Mouse (Mus musculus) layer of hippocampus, adult 18-20 months (tissue): ENCODE measurements around the gene Anp32e. TPM values are rescaled to one million over a fixed set of nuclear protein-coding genes. Genes with fewer than 3 reads are reported as not detected.
"Not testable (repeated sequence)": the region's sequence is repeated elsewhere in the genome, so short reads cannot be mapped to it uniquely, and the experiment has no call there.

Experiments used
- DNase-seq, 2 experiments: peaks; one replicate each; pipeline ENCODE4 v3.0.0; 2022; ENCODE audit warnings: low spot score in 2 of 2
- total RNA-seq, 2 experiments: library from RNA; stranded (reverse); gene quantifications; 2 replicates each; pipeline ENCODE4 v1.2.3; 2021

Gene Anp32e
- total RNA-seq, 2 experiments from 2014 or later, result 88.3 to 89.6 TPM

DNA sequence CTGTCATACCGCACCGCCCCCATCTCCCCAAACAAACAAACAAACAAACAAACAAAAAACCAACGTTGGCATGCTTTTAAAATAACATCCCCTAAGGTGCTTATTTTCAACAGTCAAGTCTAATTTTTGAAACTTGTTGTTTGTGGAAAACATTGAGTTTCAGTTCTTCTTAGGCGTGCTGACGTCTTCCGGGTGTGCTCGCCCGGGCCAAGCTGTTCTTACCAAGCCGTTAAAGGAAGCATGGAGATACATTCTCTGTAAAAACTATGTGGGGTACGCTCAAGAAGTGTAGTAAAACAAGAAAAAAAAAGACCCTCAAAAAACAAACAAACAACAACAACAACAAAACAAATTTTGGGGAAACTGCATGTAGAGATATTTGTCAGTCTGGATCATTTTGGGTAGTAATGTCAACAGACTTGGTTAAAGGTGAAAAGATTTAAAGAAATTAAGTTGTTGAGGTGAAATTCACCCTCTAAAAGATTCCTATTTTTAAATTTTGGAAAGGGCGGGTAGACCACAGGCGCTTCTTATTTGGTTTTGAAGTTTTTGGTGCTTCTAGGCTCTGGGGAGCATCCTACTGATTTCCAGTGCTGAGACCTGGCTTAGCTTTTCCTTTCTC, 43.3 kb downstream of the Anp32e start:
- DNase-seq, result no peak

DNA sequence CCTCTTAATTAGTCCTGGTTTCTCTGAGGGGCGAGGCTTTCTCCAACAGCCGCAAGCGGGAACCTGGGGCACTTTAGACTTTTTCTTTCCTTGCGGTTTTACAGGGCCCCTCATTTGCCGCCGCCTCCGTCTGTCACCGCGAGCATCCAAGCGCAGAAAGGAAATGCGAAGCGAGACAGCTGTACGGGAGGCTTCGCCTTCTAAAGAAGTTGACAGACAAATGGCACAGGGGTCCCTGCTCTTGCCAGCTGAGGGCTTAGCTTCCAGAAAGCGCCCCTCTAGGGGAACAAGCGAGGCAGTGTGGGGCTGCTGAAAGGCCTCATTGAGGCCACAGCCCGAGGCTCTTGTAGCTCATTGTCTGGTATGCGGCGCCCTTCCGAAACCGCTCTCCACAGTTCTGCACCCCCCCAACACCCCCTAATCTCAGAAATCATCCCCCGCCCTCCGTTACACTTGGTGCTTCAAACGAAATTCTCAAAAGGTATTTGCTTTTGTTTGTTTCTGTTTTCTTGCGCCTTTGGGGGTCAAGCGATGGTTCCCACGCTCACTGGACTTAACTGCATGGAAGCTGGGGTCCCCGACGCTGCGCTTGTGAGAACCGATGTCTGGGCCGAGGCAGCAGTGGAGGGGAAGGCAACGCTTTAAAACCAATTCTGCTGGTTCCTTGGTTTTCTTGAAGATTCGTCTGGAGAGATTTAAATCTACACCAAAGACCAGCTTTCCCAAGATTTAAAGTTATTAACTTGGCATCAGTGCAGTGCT, 44.0 kb downstream of the Anp32e start:
- DNase-seq, result no peak

DNA sequence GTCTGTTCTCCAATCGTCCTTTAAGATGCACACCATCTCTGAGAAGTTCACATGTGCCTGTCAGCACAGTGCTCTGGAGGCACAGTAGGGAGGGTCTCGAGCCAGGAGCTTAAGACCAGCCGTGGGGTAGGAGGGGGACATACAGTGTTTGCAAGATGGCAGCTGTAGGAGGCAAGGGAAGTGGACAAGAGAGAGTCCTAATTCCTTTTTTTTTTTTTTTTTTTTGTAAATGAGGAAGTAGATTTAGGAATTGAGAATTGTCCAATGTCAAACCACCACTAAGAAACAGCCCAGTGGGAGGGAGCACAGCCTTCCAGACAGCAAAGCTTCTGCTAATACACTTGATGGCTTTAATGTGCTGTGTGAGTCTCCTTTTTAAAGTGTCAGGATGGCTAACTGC, 48.0 kb downstream of the Anp32e start:
- no peak for DNase-seq

DNA sequence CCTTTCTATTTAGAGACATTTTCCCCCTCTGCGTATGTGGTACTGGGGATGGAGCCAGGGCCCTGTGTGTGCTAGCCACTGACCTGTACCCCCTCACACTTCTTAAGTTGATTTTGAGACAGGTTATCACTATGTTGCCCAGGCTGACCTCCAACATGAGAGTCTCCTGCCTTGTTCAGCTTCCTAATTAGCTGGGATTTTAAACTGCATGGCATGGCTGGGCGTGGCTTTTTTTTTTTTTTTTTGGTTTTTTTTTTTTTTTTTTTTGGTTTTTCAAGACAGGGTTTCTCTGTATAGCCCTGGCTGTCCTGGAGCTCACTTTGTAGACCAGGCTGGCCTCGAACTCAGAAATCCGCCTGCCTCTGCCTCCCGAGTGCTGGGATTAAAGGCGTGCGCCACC, 48.5 kb downstream of the Anp32e start:
- not testable (repeated sequence) for DNase-seq

DNA sequence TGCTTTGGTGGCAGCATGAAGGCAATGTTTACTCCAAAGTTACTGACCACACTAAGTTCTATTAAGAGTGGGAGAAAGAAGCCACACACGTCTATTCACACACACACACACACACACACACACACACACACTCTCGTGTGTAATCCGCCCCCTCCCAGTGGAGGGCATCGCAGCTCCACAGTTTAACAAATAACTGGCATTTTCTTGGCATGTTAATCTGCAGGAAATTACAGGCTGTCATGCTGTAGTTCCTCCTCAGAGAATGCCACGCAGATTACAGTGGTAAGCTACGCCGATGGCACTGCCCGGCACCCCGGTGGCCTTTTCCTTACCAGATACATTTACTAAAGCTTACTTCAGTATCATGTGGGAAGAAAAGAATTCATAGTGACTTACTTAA, 49.2 kb downstream of the Anp32e start:
- DNase-seq, result no peak

DNA sequence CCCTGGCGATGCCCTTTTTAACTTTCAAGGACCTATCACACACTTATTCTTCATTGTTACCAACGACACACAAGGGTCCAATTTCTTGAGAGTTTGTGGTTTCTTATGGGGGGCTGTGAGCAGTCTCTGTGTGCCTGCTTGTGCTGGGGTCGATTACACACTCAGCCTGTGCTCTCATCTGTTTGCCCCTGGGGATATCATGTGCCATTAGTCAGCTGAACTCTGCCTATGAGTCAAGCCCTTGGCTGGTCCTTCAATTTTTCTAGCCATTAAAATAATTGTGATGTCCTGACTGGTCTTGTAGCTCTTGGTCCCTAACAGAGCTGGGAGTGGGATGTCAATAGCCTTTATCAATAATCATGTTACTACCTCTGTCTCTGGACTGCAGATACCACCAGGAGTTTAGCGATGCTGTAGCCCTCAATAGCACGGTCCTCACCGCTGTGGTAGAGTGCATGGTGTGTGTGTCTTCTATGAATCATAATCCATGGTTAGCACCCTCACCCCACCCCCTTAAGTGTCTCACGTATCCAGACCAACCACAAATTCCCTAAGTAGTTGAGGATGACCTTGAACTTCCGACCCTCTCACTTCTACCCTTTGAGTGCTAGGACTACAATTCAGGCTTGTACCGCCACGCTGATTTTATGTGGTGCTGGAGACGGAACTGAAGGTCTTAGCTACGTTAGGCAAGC, 51.4 kb downstream of the Anp32e start:
- no peak for DNase-seq

DNA sequence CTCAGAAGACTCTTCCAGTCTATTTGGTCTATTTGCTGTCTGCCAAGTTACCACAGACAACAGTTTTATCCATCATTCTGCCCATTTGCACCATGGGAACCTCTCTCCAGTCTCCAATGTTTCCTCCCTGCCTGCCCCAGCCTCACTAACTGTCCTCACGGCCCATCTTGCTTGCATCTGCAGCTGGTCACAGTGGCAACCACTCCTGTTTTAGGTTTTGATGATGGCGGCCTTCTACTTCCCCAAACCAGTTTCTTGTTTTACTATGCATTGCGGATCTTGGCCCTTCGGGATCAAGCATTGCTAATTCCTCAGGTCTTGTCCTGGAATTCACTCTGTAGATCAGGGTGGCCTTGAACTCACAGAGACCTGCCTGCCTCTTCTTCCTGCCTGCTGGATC, 53.1 kb downstream of the Anp32e start:
- no peak for DNase-seq

DNA sequence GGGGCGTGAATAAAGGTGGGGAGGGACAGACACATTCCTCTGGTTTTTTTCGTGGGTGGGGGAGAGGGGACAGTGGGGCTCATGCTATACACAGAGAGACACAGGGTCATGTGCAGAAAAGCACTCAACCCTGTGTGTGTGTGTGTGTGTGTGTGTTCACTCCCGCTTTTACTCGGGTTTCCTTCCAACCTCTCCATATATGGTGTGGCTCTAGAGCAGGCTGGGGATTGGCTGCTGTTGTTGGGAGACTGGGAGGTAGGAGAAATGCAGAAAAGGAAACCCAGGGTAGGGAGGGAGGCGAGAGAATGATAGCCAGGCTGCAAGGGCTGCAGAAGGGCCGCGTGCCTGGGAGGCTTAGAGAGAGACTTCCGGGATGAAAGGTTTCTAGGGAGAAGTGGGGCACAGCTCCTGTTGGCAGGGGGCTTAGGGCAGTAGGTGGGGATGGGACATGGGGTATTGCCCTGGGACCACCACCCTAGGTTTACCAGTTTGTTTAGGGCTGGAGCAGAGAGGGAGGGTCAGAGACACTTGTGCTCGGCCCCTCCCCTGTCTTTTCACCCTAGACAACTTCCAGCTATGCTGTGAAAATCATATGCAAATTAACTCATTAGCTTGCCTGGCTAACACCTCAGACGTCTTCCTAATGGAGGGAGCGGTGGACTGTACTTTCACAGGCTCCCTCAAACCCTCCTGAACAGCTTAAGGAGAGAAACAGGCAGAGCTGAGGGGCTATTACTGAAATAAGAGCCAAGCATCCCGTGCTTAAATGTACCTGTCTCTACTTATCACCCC, 56.4 kb downstream of the Anp32e start:
- DNase-seq, result peak in 1 of 2 experiments; percentile 48

DNA sequence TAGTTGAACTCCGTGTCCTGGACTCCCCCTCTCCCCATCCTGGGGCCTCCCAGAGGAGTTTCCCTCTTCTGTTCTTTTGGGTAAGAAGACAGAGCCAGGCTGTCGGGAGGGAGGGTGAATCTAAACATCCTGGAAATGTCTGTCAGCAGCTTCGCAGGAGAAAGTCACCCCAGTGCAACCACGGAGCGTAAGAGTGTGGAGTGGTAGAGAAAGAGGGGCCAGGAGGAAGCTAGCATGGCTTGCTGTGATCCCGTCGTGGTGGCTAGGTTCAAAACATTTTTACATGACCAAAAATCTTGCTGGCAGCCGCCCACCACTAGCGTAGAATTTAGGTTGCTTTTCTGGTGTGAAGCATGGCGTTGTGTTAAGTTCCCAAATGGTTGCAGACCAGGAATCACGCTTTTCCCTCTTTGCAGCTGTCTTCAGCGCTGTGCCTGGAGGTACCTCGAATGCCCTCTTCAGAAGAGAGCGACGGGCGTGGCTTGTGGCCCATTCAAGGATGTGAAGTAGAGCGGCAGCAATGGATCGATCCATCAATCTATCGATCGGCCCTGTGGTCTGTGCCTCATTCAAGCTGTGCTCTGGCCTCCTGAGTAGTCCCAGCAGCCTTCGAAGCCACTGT, 57.1 kb downstream of the Anp32e start:
- peak in 1 of 2 experiments; percentile 40 for DNase-seq

DNA sequence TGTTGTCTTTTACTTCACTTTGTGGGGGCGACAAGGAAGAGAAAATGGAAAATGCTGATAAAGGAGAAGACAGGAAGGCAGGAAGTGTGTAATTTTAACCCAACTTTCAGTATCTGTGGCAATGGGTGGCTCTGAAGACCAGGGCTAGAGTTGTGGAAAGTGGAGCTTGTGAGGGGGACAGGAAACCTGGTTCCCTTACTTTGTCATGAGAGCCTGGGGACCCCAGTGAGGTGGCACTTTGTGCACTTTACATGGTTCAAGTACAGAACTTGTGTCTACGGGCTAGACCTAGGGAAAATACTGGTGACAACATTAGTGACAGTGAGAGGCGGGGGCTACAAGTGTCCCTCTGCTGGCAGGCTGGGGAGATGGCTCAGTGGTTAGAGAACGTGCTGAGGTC, 57.9 kb downstream of the Anp32e start:
- no peak for DNase-seq

DNA sequence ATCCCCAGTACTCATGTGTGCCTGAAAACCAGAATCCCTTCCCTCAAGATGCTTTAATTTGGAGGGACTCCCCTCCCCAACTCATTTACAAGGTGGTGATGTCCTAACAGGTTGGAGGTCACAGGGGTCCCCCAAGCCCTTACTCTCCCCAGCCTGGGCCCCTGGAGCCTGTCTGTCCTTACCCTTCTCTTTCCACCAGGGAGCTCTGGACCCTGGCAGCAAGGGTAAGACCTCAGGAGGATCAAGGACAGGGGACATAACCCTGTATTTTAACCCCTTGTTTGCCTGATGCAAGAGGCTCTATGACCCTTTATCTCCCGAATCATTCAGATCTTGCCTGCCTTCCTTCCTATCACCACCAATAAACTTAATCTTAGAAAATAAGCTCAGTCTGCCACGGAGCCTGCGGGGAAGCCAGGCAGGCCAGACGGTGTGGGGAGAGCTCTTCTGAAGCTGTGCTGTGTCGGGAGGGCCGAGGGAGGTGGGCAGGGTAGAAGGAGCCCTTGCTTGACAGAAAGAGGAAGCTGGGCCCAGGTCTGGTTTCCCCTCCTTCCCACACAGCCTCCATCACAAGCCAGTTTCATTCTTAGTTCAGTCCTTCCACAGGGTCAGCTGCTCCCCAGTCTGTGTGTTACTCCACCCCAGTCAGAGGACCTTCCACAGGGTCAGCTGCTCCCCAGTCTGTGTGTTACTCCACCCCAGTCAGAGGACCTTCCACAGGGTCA, 58.5 kb downstream of the Anp32e start:
- DNase-seq, result no peak

DNA sequence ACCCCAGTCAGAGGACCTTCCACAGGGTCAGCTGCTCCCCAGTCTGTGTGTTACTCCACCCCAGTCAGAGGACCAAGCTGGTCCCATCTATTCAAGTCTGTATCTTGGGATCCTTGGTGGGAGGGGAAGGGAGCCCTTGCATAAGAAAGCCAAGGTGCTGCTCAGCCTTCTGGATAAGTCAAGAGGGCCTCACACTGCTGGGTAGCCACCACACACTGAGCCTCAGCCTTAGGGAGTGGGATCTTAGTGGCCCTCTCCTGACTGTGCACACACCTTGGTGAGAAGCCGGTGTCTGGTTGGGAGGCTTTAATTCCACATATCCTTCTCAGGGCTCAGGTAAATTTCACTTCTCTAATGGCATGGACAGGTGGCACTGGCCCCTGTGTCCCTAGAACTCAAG, 59.1 kb downstream of the Anp32e start:
- DNase-seq, result no peak

DNA sequence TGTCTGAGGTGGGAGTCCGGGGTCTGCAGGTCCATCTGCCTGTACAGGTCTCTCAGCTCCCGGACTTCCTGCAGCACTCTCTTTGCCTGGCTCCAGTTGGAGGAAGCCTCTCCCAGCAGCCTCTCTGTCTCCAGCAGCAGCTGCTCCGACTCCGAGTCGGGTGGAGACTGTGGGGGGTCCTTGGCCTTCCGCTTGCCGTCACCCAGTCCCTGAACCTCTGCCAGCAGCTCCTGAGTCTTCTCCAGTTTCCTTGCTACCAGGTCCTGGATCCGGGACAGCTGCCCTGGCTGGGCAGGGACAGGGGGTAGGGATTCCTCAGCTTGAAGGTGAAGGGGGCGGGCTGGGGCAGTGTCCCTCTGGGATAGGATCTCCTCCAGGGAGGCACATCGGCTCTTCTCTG, 59.9 kb downstream of the Anp32e start:
- no peak for DNase-seq

DNA sequence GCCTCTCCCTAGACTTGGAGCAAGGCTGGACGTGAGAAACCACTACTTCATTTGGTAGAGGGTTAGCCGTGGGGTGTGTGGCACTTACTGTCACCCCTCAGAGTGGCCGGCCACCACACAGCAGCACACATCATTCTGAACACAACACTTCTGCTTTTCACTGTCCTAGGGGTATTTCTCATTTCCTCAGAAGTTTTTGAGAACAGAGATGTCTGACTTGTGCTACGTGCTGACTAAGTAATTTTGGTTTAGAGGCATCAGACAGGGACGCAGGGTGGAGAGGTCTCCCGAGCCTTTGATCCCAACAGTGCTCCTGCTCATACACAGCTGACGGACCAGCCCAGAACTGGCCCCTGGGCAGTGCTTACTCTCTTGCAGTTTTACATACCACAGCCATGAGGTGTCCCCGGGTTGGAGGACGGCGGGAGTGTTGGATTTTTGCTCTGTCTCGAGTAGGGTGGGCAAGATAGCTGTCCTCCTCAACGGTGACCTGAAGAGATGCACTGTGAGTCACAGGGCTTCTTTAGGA, 61.4 kb downstream of the Anp32e start:
- no peak for DNase-seq

DNA sequence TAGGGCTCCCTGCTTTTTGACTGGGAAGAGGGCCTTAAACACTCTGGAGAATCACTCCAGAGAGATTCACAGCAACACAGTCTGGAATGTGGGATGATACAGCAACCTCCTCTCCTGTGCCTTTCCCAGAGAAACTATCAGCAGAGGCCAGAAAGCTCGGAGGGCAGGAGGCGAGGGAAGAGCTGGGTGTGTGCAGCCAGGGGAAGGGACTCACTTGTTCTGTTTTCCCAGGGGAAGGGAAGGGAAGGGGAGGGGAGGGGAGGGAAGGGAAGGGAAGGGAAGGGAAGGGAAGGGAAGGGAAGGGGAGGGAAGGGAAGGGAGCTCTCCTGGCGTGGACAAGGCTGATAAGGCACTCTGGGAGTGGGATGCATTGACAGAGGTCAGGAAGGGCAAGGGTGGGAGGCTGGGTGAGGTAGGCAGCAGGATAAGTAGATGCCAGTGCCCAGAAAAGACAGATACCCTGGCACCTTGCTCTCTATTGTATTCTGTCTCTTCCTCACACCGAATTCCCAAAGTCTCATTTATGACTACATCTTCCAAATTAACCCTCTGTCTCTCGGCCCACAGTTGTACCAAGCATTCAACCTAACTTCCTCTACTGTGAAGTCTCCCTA, 64.1 kb downstream of the Anp32e start:
- DNase-seq, result no peak

DNA sequence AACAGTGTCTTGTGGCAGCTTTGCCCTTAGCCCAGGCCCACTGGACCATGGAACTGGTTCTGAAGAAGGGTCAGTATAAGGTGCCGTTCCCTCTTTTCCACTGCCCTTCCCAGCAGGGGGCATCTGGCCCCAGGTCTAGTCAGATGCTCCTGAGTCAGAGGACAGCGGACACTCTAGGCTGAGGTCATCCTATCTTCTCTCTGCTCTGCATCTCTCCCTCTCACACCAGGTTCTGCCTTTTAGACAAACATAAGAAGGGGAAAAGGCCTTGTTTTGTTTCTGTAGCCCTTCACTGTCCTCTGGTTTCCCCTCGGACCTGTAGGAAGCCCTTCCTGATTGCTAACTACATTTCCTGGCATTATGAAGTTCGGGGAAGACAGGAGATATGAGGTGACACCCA, 64.8 kb downstream of the Anp32e start:
- DNase-seq, result no peak

DNA sequence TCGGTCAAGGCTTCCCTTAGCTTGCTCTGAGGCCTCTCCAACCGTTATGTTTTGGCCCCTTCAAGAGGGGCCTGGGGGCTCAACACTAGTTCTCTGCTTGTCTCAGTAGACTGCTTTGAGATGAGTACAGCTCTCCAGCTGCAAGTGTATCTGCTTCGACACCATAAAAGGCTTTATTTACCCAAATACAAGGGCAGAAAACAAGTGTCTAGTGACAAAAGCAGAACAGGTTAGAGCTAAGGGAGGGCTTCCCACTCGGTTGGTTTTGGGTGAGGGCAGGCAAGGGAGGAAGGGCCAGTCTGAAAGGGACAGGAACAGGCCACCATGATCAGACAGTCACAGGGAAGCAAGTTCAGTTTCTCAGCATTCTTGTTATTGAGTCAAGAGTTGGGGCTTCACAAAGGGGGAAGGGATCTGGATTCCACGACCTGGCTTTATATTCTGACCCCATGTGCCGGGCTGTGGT, 65.4 kb downstream of the Anp32e start:
- no peak for DNase-seq

DNA sequence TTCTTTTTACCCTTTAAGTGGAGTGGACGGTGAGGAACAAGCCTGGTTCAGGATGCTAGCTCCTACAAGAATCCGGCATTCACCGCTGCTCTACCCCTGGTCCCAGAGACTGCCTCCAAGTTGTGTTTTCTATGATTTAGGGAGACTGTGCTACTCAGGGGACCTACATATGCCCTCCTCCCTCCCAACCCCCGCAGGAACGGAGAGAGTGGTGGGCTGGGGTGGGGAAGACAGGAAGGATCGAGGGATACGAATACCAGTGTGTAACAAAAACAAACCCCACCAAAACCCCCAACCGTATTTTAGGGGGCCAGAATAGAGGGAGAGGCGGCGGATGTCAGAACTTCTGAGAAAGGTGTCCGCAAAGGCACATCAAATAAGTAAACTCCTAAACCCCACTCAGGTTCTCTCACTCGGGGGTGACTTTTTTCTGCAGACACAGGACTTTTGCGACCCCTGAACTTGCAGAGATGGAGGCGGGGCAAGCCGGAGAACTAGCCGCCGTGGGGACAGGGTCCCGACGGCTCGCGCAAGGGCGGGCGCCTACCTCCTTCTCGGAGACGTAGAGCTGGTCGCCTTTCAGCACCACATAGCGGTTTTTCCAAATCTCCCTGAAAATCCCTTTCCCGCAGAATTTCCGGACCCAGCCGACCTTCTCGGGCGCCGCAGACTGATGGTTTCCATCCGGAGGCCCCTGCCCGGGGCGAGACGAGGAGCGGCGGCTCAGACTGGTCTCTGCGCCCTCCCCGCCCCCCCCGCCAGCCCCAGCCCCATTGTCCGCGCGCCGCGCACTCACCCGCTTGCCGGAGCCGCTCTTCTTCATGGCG, 66.1 kb downstream of the Anp32e start:
- no peak for DNase-seq
